Mouse (Mus musculus): ENCODE measurements around the gene Cyb5r1. TPM values are rescaled to one million over a fixed set of nuclear protein-coding genes. Genes with fewer than 3 reads are reported as not detected.
"Not testable (repeated sequence)": the region's sequence is repeated elsewhere in the genome, so short reads cannot be mapped to it uniquely, and the experiment has no call there.

The Cyb5r1 gene
- total RNA-seq, 4 experiments from 2014 or later, result 79.7 to 98.2 (median 83.9) TPM

- DNase-seq (ENCODE audit: low spot score in 2 of 2), result no peak
Observed at GRCm38 (mm10) chr1:134414038-134414437, 8.7 kb downstream of the Cyb5r1 start.

- DNase-seq (ENCODE audit: low spot score in 2 of 2), result no peak
Observed at GRCm38 (mm10) chr1:134414501-134415167, 9.3 kb downstream of the Cyb5r1 start.

- peak; percentile 95 to 97 for DNase-seq (ENCODE audit: low spot score in 2 of 2)
Observed at GRCm38 (mm10) chr1:134415168-134415831, 9.9 kb downstream of the Cyb5r1 start, which contains the start of gene Adipor1. Gene Adipor1 (plus strand): TSS chr1:134415378.

- DNase-seq (ENCODE audit: low spot score in 2 of 2), result no peak
Observed at GRCm38 (mm10) chr1:134418414-134418975, 13.1 kb downstream of the Cyb5r1 start.

GRCm38 (mm10) chr1:134419176-134419575 is 13.8 kb downstream of the Cyb5r1 start:
- DNase-seq (ENCODE audit: low spot score in 2 of 2), result no peak

- DNase-seq (ENCODE audit: low spot score in 2 of 2), result no peak
Observed at GRCm38 (mm10) chr1:134419751-134420458, 14.5 kb downstream of the Cyb5r1 start.

DNA sequence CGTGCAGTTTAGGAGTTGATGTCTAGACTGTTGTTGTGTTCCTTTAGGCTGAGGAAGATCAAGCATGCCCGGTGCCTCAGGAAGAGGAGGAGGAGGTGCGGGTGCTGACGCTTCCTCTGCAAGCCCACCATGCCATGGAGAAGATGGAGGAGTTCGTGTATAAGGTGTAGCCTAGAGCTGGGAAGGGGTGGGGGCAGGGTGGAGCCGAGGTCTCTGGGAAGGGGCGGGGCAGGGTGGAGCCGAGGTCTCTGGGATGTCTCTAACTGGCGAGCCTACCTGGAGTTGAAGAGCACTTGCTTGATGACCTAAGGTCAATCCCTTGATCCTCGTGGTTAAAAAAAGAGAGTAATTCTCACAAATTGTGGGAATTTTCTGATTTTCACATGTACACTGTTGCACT is 18.6 kb downstream of the Cyb5r1 start:
- no peak for DNase-seq (ENCODE audit: low spot score in 2 of 2)

DNA sequence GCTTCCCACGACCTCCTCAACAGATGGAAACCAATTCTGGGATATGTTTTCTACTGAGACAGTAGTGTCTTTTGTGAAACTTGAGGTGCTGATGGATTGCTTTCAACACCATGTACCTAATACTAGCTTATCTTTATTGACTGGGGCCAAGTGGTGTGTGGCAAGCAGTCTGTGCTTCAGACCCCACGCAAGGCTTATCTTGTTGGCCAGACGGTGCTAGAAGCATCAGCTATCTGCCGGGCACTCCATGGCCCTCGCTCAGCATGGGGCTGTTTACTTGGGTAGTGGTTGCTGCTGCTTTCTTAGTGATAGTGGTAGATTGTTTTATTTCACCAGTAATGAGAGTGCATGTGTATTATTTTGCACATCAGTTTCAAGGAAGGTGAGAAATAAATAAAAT is 20.9 kb downstream of the Cyb5r1 start:
- no peak for DNase-seq (ENCODE audit: low spot score in 2 of 2)

DNA sequence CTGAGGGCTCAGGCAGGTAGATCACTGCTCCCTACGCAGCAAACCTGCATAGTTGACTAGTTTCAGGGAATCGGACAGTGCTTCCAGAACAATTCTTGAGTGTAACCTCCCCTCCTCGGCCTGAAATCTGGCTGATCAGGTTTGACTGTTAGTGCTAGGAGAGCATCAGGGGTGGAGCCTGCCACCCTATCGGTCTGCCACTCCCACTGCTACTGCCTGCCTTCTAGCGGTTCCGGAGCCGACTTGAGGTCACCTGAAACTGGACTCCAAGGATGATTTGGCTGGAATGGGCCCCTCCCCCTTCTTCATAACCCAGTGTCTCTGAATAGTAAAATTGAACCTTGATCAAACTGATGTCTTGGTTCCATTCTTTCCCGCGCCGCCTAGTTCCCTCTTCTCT is 27.6 kb downstream of the Cyb5r1 start:
- no peak for DNase-seq (ENCODE audit: low spot score in 2 of 2)

- no peak for DNase-seq (ENCODE audit: low spot score in 2 of 2)
Observed at GRCm38 (mm10) chr1:134433473-134433872, 28.1 kb downstream of the Cyb5r1 start.

GRCm38 (mm10) chr1:134435414-134435813 is 30.1 kb downstream of the Cyb5r1 start:
- no peak for DNase-seq (ENCODE audit: low spot score in 2 of 2)

DNA sequence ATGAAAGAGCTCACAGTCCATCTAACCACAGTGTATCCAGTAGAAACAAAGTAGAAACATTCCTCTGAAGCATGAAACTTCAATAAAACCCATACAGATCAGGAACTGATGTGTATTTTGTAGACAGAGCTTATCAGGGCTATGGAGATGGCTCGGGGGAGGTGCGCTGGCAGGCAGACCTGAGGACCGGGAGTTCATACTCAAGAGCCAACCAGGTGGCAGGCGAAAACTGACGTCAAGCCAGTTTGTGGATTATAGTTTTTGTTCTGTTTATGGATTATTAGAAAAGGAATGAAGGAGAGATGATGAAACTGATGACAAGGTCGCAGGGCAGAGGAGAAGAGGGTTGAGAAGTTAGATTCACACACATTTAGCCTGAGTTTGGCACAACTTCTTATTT is 35.1 kb downstream of the Cyb5r1 start:
- no peak for DNase-seq (ENCODE audit: low spot score in 2 of 2)

DNA sequence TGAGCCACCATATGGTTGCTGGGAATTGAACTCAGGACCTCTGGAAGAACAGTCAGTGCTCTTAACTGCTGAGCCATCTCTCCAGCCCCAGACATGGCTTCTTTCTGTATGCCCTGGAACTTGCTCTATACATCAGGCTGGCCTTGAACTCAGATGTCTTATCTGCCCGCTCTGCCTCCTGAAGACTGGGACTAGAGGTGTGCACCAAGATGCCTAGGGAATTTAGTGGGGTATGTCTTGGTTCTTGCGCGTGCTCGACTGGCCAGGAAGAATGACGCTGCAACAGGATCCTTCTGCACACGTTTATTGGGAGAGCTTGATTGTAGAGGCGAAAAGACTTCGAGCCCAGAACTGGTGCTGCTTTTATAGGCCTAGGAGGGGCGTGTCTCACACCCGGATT is 36.4 kb downstream of the Cyb5r1 start:
- DNase-seq (ENCODE audit: low spot score in 2 of 2), result not testable (repeated sequence)

GRCm38 (mm10) chr1:134442394-134442793 is 37.0 kb downstream of the Cyb5r1 start:
- DNase-seq (ENCODE audit: low spot score in 2 of 2), result no peak

DNA sequence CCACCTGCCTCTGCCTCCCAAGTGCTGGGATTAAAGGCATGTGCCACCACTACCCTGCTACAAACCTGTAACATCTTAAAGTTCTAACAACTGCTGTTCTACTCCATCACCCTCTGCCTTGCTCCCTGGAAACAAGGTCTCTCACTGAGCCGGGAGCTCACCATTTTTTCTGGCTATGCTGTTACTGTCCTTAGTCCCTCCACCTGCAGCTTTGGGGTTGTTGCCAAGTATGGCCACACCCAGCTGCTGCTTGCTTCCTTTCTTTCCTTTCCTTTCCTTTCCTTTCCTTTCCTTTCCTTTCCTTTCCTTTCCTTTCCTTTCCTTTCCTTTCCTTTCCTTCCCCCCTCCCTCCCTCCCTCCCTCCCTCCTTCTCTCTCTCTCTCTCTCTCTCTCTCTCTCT is 37.9 kb downstream of the Cyb5r1 start:
- DNase-seq (ENCODE audit: low spot score in 2 of 2), result not testable (repeated sequence)

GRCm38 (mm10) chr1:134445418-134445817 is 40.1 kb downstream of the Cyb5r1 start:
- DNase-seq (ENCODE audit: low spot score in 2 of 2), result no peak

DNA sequence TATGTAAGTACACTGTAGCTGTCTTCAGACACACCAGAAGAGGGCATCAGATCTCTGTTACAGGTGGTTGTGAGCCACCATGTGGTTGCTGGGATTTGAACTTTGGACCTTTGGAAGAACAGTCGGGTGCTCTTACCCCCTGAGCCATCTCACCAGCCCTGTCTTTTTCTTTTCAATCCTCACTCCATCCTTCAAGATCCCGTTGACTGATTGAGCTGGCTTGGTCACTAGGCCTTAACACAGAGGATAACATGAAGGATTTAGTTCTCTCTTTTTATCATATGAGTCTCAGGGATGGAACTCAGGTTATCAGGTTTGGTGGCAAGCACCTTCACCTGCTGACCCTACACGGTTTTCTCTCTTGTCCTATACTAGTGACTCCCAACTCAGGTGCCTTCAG is 43.2 kb downstream of the Cyb5r1 start:
- not testable (repeated sequence) for DNase-seq (ENCODE audit: low spot score in 2 of 2)

DNA sequence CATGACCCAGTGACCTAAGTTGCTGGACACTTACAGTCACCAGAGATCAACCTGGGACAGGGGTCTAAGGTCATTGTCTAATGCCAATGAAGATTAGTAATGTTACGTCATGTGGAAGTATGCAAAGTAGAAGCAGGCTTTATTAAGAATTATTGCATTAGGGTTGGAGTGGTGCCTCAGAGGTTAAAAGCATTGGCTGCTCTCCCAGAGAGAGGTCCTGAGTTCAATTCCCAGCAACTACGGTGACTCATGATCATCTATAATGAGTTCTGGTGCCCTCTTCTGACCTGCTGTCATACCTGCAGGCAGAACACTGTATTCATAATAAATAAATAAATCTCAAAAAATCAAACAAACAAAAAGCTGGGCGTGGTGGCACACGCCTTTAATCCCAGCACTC is 44.8 kb downstream of the Cyb5r1 start:
- no peak for DNase-seq (ENCODE audit: low spot score in 2 of 2)

- DNase-seq (ENCODE audit: low spot score in 2 of 2), result no peak
Observed at GRCm38 (mm10) chr1:134450986-134451385, 45.6 kb downstream of the Cyb5r1 start.

- DNase-seq (ENCODE audit: low spot score in 2 of 2), result peak; percentile 85 to 87
Observed at GRCm38 (mm10) chr1:134454904-134455824, 49.8 kb downstream of the Cyb5r1 start, which contains the start of gene Klhl12. Gene Klhl12 (plus strand): TSS chr1:134455531.

GRCm38 (mm10) chr1:134456060-134456459 is 50.7 kb downstream of the Cyb5r1 start:
- DNase-seq (ENCODE audit: low spot score in 2 of 2), result no peak
